Mouse (Mus musculus) testis, adult 2 months (tissue): ENCODE measurements around the gene E130116L18Rik.

Experiments used
- CTCF ChIP-seq: fragments of 200-500 bp; IDR thresholded peaks from 2 replicates; pipeline ENCODE4 v1.5.1; 2012; ENCODE audit warnings: low read depth, mild to moderate bottlenecking, inconsistent platforms, low read length, moderate library complexity; ENCODE audit not compliant: control insufficient read depth, insufficient read depth, insufficient replicate concordance
- POLR2A ChIP-seq: fragments of 200-500 bp; IDR thresholded peaks from 2 replicates; pipeline ENCODE4 v1.6.1; 2012; ENCODE audit warnings: low read depth, mild to moderate bottlenecking, inconsistent platforms, low read length, moderate library complexity; ENCODE audit not compliant: control insufficient read depth

- TF ChIP-seq POLR2A (no peak), CTCF (no peak)
Observed at GRCm38 (mm10) chr5:25215006-25215405, 7.9 kb downstream of the E130116L18Rik start.
